Mouse (Mus musculus) embryo, embryonic 9.5 days (tissue): ENCODE measurements around the gene Aspm.
"Not testable (repeated sequence)": the region's sequence is repeated elsewhere in the genome, so short reads cannot be mapped to it uniquely, and the experiment has no call there.

Source experiments
- DNase-seq: peaks from one replicate; pipeline ENCODE4 v3.0.0-alpha.2; 2017; ENCODE audit errors: extremely low spot score

The Aspm gene

GRCm38 (mm10) chr1:139454340-139455225 lies at the start of gene Aspm:
Gene Aspm (plus strand): TSS chr1:139454772.
- DNase-seq = peak; percentile 92

- DNase-seq = no peak
Observed at GRCm38 (mm10) chr1:139405766-139406165, 48.8 kb upstream of the Aspm start.

GRCm38 (mm10) chr1:139407701-139408100 lies 46.9 kb upstream of the Aspm start:
- no peak for DNase-seq

- DNase-seq = not testable (repeated sequence)
Observed at GRCm38 (mm10) chr1:139412365-139412764, 42.2 kb upstream of the Aspm start.

- no peak for DNase-seq
Observed at GRCm38 (mm10) chr1:139413465-139413864, 41.1 kb upstream of the Aspm start.

DNA sequence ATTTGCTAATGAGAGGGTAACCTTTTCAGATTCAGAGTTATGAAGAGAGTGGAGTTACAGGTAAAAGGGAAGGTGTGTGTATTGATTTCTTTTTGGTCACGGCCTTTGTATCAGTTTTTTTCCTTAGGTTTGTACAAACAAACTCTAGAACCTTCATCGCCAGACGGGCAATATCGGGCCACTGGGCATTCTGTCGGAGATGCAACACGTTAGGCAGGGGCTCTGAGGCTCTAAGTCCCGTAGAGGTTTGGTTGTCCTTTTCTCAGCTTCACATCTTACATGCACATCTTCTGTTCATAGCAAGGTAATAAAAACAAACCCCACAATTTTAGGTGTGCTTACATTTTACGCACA lies 33.1 kb upstream of the Aspm start:
- no peak for DNase-seq

DNA sequence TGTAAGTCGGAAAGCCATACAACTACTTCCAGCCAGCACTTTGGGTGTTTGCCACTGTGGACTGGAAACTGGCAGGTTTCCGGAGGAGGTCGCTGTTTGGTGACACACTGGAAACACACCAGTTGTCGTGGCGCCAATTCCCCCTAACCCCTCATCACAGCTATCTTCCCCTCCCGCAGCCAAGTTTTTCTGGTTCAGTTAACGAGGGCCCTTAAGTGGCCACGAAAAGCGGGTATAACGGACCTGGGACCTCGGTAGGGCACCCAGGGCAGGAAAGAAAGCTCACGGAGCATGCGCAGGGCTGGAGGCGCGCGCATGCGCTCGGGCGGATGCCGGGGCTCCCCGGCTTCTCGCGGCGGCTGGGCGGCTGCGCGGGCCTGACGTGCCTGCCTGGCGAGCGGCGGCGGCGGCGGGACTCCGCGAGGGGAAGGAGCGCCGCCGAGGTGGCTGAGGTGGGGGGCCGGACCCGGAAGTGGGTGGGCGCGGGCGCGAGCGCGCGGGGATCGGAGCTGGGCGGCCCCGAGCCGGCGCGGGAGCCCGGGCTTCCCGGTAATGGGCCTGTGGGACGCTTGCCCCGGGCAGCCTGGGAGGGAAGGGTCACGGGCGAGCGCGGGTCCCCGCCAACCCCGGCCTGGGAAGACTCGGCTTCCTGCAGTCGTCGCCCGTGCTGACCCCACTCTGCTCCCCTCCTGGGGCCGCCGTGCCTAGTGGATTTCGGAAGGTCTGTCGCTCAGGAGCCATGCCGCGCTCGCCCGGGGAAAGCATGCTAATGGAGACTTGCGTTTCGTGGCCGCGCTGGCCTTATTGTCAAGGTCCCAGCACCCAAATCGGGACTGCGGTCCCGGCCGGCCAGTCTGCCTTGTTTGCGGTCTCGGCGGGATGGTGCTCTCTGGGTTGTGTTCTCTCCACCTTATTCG lies 32.4 kb upstream of the Aspm start, which contains the start of gene Zbtb41:
TSS of gene Zbtb41 (plus strand) at position 414 of the 917 bp plus-strand sequence.
- DNase-seq = peak; percentile 89

- peak; percentile 39 for DNase-seq
Observed at GRCm38 (mm10) chr1:139422941-139423340, 31.6 kb upstream of the Aspm start.

- no peak for DNase-seq
Observed at GRCm38 (mm10) chr1:139423931-139424330, 30.6 kb upstream of the Aspm start.

DNA sequence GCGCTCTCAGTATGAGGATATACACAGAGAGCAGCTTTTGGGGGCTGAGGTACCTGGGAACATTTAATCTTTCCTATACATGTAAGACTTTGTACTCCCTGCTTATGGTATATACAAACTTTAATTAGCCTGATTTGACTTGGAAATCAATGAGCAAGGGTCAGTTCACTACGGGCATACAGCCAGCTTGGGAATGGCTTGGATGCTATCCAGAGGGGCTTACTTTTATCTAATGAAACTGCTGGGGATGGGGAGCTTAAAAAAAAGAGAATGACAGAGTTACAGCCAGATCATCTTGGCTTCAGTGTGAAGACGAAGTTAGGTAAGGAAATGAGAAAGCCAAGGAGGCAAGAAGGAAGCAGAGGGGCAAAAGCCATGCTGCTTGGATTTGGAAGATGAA lies 29.6 kb upstream of the Aspm start:
- no peak for DNase-seq

GRCm38 (mm10) chr1:139438373-139438772 lies 16.2 kb upstream of the Aspm start:
- DNase-seq = no peak

GRCm38 (mm10) chr1:139443103-139443502 lies 11.5 kb upstream of the Aspm start:
- not testable (repeated sequence) for DNase-seq

DNA sequence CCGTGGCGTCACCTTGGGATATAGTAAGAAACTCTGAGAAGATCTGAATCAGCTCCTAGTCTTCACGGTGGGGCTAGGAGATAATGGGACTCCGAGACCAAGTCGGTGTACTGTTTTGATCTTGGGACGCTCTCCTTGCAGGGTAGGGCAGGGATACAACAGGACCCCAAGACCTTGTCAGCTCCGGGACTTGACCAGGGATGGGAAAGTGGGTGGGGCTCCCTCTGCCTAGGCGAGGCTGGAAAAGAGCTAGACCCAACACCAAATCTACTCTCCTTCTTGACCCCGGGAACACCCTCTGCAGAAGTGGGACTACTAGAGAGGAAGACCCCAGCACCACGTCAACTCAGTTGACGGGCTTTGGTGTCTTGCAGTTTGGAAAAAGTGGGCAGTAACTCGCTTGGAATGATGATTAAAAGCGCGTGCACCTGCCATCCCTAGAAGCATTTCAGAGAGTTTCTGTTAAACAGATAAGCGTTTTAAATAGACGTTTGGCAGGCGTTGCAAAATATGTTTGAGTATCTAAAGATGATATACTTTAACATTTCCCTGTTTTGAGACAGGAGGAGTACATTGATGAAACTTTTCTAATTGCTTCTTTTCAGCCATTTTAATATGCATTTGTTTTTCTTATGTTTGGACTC lies 776 bp downstream of the Aspm start:
- no peak for DNase-seq

DNA sequence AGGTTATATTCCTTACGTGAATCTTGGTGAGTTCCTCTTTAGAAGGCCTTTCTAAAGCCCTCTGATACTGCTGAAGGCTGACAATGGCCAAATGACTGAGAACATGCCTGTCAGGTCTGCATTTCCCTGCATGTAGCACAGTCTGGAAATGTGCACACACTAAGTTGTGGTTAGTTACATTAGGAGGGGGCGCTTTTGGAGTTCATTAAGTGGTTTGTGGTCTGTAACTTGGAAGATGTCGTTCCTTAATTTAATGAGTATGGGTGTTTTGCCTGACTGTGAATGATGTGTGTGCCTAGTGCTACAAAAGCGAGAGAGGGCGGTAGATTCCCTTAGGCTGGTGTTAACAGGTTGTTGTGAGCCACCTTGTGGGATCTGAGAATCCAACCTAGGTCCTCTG lies 6.2 kb downstream of the Aspm start:
- no peak for DNase-seq

DNA sequence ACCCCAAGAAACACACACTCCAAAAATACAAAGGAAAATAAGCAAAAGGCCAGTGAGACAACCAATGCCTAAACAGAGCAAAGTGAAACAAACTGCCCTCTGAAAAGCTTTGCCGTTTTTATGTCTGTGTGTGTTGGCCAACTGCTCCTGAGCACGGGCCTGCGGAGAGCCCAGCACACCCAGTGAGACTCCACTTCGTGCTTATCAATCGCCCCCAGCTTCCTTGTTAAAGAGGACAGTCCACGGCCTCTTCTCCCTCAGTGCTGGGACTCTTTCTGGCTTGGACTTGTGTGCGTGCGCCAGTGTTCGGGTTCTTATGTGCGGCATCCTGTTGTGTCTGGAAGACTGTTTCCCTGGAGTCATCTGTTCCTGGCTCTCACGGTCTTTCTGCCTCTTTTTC lies 11.4 kb downstream of the Aspm start:
- DNase-seq = no peak

DNA sequence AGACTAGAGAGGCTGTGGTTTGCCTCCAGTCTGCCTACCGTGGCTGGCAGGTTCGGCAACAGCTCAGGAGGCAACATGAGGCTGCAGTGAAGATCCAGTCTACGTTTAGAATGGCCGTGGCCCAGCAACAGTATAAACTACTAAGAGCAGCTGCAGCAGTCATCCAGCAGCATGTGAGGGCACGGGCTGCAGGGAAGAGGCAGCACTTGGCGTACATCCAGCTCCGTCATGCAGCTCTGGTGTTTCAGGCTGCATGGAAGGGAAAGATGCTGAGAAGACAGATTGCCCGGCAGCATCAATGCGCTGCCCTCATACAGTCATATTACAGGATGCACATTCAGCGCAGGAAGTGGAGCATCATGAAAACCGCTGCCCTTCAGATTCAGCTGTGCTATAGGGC lies 24.3 kb downstream of the Aspm start:
- DNase-seq = no peak

DNA sequence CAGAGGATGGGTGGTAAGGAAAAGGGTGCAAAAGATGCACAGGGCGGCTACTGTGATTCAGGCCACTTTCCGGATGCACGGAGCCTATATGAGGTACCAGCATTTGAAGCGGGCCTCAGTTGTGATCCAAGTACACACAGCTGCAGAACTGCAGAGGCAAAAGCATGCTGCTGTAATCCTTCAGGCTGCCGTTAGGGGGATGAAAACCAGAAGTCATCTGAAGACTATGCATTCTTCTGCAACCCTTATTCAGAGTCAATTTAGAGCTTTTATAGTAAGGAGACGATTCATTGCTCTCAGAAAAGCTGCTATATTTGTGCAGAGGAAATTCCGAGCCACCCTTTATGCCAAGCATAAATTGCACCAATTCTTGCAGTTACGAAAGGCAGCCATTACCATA lies 25.7 kb downstream of the Aspm start:
- no peak for DNase-seq

GRCm38 (mm10) chr1:139481146-139481545 lies 26.6 kb downstream of the Aspm start:
- DNase-seq = no peak

DNA sequence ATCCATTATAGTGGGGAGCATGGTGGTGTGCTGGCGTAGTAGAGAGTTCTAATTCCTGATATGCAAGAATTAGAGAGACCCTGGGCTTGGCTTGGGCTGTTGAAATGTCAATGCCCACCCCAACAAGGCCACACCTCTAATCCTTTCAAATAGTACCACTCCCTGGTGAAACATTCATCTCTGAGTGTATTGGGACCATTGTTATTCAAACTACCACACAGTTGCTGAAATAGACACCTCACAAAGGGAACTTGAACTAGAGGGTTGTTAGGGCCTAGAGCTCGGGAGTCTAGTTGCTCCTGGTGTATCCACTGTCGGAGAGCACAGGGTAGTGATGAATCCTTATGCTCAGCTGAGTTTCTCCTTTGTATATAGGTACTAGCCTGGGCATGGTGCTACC lies 40.1 kb downstream of the Aspm start:
- DNase-seq = no peak

GRCm38 (mm10) chr1:139495408-139495807 lies 40.8 kb downstream of the Aspm start:
- DNase-seq = no peak

GRCm38 (mm10) chr1:139496212-139496611 lies 41.6 kb downstream of the Aspm start:
- DNase-seq = no peak

GRCm38 (mm10) chr1:139499751-139500150 lies 45.2 kb downstream of the Aspm start:
- no peak for DNase-seq
